Mouse (Mus musculus) embryonic fibroblast, embryonic 13.5 days (primary cell): ENCODE results near the gene Cdpf1. TPM values are rescaled to one million over a fixed set of nuclear protein-coding genes. Genes with fewer than 3 reads are reported as not detected.

Source experiments
- H3K27ac ChIP-seq: 2 replicates; pipeline ENCODE4 v1.5.1; 2012; ENCODE audit warnings: low read length, control low read depth, inconsistent platforms; ENCODE audit not compliant: insufficient read depth
- H3K4me1 ChIP-seq: 2 replicates; pipeline ENCODE4 v1.6.1; 2011; ENCODE audit warnings: low read length; ENCODE audit not compliant: control insufficient read depth, insufficient read depth
- H3K4me3 ChIP-seq: 2 replicates; pipeline ENCODE4 v1.5.1; 2011; ENCODE audit warnings: mild to moderate bottlenecking, control low read depth, low read length; ENCODE audit not compliant: insufficient read depth
- CTCF ChIP-seq: IDR thresholded peaks from 2 replicates; pipeline ENCODE4 v1.5.1; 2011; ENCODE audit warnings: mild to moderate bottlenecking, control low read depth, low read length, moderate library complexity, borderline replicate concordance; ENCODE audit not compliant: insufficient read depth
- POLR2A ChIP-seq: IDR thresholded peaks from 2 replicates; pipeline ENCODE4 v1.6.1; 2011; ENCODE audit warnings: low read depth, mild to moderate bottlenecking, control low read depth, low read length, moderate library complexity
- polyA plus RNA-seq: library from polyadenylated mRNA; stranded (reverse); fragments of >200 nt; gene quantifications from 2 replicates; pipeline ENCODE4 v1.2.4, GENCODE M21; 2011; ENCODE audit warnings: low read depth; ENCODE audit not compliant: missing spikeins, insufficient read length

The Cdpf1 gene
- 17.0 and 20.9 TPM in 2 replicates for polyA plus RNA-seq

DNA sequence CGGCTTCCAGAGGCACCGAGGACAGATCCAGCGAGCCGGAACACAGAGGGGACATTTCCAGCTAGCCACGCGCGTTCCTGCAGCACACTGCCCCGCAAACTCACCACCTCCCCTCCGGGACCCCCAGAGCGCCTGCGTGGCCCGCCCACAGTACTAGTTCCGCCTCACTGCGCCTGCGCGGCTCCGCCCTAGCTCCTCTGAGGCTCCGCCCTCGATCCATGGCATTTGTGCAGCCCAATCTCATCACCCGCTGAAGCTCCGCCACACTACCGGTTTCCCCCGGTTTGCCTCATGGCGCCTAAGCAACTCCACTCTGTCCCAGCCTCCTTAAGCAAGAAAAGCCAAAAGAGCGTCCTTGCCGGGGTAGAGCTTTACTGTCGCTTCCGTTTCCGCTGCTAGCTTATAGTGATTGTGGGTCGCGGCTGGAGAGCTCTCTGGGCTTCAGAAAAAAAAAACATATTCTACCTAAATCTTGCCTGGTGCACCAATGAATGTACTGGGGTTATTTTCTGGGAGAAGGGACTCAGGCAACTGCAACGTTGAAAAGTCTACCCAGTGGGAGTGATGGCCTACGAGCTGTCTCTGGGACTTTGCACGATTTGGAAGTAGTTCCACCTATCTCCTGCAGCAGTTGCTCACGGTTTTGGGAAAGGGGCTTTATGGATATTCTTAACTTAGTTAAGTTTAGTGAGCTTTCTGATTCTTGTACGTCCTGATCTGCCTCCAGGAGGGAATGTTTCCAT is at the start of gene Cdpf1:
Gene Cdpf1, minus strand, starts transcription at position 163 of the 743 bp plus-strand sequence.
- Histone ChIP-seq H3K4me3 (peak within 1 kb of the TSS; percentile 74), H3K4me1 (0 out of 2 replicates have a peak, but pooled peaks cover 3% of the 10 kb centered on the region), H3K27ac (peak within 1 kb of the TSS; percentile 29)
- TF ChIP-seq POLR2A: peak; percentile 95
- no peak for TF ChIP-seq CTCF

GRCm38 (mm10) chr15:85859490-85860031 is 48.1 kb upstream of the Cdpf1 start, which contains the start of gene Gtse1:
Gtse1 (plus strand) TSS chr15:85859745.
- Histone ChIP-seq H3K4me1 (0 out of 2 replicates have a peak, but pooled peaks cover 2% of the 10 kb centered on the region), H3K4me3 (peak within 1 kb of the TSS; percentile 70), H3K27ac (peak within 1 kb of the TSS; percentile 54)
- TF ChIP-seq POLR2A: peak; percentile 92
- TF ChIP-seq CTCF: no peak

DNA sequence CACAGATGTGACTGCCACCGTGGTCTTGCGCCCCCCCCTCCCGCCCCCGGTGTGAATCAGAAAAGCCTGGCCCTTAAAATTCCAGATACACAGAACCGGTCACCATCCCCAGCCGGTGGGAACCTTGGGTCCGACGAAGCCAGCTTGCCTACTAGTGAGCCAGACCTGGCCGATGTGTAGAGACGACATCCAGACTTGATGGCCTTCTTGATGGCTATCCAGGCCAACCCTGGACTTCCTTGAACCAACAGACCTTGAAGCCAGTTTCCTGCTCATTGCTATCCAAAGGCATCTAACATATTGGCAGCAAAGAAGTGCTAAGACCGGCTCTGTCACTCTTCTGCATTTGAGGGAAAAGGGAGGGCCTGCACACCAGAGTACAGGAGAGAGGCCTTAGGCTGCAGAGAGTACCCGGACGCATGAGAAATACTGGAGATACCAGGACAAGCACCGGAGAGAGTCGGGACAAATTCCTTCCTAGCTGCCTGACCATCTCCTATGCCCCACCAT is 47.5 kb upstream of the Cdpf1 start:
- TF ChIP-seq CTCF: no peak
- no peak for TF ChIP-seq POLR2A
- peak overlapping the region; percentile 65 for H3K4me3 ChIP-seq
- 0 out of 2 replicates have a peak, but pooled peaks cover 2% of the 10 kb centered on the region for H3K4me1 ChIP-seq
- H3K27ac ChIP-seq: 0 out of 2 replicates have a peak overlapping the region, but pooled peaks have one; percentile 4

- no peak for TF ChIP-seq CTCF
- TF ChIP-seq POLR2A: no peak
- no peak overlapping the region for H3K4me3 ChIP-seq
- no peaks in the 10 kb centered on the region for H3K4me1 ChIP-seq
- H3K27ac ChIP-seq: no peak overlapping the region
Measured at GRCm38 (mm10) chr15:85851656-85852392, 40.3 kb upstream of the Cdpf1 start.

- TF ChIP-seq POLR2A (no peak), CTCF (no peak)
- Histone ChIP-seq H3K4me3 (no peak overlapping the region), H3K27ac (no peak overlapping the region), H3K4me1 (no peaks in the 10 kb centered on the region)
Measured at GRCm38 (mm10) chr15:85845071-85845470, 33.6 kb upstream of the Cdpf1 start.

GRCm38 (mm10) chr15:85841796-85842360 is 30.4 kb upstream of the Cdpf1 start:
- Histone ChIP-seq H3K4me3 (no peak overlapping the region), H3K4me1 (no peaks in the 10 kb centered on the region), H3K27ac (no peak overlapping the region)
- TF ChIP-seq POLR2A (no peak), CTCF (no peak)

DNA sequence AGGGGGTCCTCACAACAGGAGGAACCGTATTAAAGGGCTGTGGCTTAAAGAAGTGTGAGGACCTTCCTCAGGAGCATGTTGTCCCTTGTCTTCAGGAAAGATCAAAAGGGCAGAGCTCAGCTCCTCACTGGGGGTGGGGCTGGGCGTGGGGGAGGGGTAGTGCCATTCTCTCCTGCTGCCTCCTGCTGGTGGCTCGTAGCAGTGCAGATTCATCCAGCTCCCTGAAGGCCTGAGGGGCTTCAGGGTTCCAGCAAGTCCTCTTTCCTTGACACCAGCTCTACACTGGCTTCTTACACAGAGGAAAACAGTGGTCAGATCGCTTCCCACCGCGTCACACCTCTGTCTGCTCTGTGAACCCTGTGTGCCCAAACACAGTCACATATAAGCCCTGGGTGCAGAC is 29.5 kb upstream of the Cdpf1 start:
- no peaks in the 10 kb centered on the region for H3K4me1 ChIP-seq
- H3K4me3 ChIP-seq: no peak overlapping the region
- no peak overlapping the region for H3K27ac ChIP-seq
- TF ChIP-seq POLR2A (no peak), CTCF (peak; percentile 64; the same call in 1 of the 2 replicates)

GRCm38 (mm10) chr15:85836887-85837286 is 25.4 kb upstream of the Cdpf1 start:
- no peak for TF ChIP-seq CTCF
- TF ChIP-seq POLR2A: no peak
- no peak overlapping the region for H3K4me3 ChIP-seq
- H3K27ac ChIP-seq: no peak overlapping the region

DNA sequence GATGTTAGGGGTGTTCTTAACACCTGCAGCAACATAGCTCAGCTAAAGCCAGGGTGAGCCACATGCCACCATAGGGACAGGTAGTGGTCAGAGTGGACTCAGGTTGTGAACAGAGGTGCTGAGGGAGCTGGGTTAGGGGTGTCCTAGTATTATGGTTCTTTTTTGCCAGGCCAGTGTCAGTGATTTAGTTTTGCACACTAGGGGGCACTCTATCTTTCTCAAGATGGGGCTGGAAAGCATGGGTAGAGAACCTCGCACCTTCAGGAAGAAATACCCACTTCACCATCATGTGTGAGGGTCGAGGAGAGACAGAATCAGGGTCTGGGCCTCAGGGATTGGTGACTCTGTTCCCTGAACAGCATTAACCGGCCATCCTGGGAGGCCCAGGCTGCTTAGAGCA is 23.8 kb upstream of the Cdpf1 start:
- Histone ChIP-seq H3K4me3 (no peak overlapping the region), H3K4me1 (no peaks in the 10 kb centered on the region), H3K27ac (no peak overlapping the region)
- TF ChIP-seq POLR2A (no peak), CTCF (no peak)

More at GRCm38 (mm10) chr15:85836887-85837286, 25.4 kb upstream of the Cdpf1 start:
- H3K4me1 ChIP-seq: no peaks in the 10 kb centered on the region
